Mouse (Mus musculus): ENCODE measurements around the gene Usp2.

The Usp2 gene

GRCm38 (mm10) chr9:44046426-44046825 is 20.4 kb upstream of the Usp2 start:
- DNase-seq (ENCODE audit: low spot score): no peak

- DNase-seq (ENCODE audit: low spot score): no peak
Measured at GRCm38 (mm10) chr9:44047071-44047470, 19.8 kb upstream of the Usp2 start.

GRCm38 (mm10) chr9:44047571-44048490 is 19.0 kb upstream of the Usp2 start:
- DNase-seq (ENCODE audit: low spot score): no peak

GRCm38 (mm10) chr9:44048541-44049380 is 18.1 kb upstream of the Usp2 start:
- DNase-seq (ENCODE audit: low spot score): no peak

GRCm38 (mm10) chr9:44049381-44050165 is 17.2 kb upstream of the Usp2 start:
- no peak for DNase-seq (ENCODE audit: low spot score)

GRCm38 (mm10) chr9:44052855-44053254 is 14.0 kb upstream of the Usp2 start:
- no peak for DNase-seq (ENCODE audit: low spot score)

GRCm38 (mm10) chr9:44053936-44054335 is 12.9 kb upstream of the Usp2 start:
- no peak for DNase-seq (ENCODE audit: low spot score)

GRCm38 (mm10) chr9:44058606-44059005 is 8.2 kb upstream of the Usp2 start:
- no peak for DNase-seq (ENCODE audit: low spot score)

- DNase-seq (ENCODE audit: low spot score): no peak
Measured at GRCm38 (mm10) chr9:44065177-44065576, 1.6 kb upstream of the Usp2 start.

GRCm38 (mm10) chr9:44067241-44067959 is 579 bp downstream of the Usp2 start:
- no peak for DNase-seq (ENCODE audit: low spot score)

- no peak for DNase-seq (ENCODE audit: low spot score)
Measured at GRCm38 (mm10) chr9:44067960-44068330, 1.1 kb downstream of the Usp2 start.

GRCm38 (mm10) chr9:44069252-44069651 is 2.4 kb downstream of the Usp2 start:
- DNase-seq (ENCODE audit: low spot score): no peak

GRCm38 (mm10) chr9:44070113-44070843 is 3.5 kb downstream of the Usp2 start:
- no peak for DNase-seq (ENCODE audit: low spot score)

- no peak for DNase-seq (ENCODE audit: low spot score)
Measured at GRCm38 (mm10) chr9:44070844-44071231, 4.0 kb downstream of the Usp2 start.

GRCm38 (mm10) chr9:44071914-44072598 is 5.2 kb downstream of the Usp2 start:
- no peak for DNase-seq (ENCODE audit: low spot score)

- DNase-seq (ENCODE audit: low spot score): no peak
Measured at GRCm38 (mm10) chr9:44072599-44072915, 5.7 kb downstream of the Usp2 start.

GRCm38 (mm10) chr9:44073115-44073514 is 6.3 kb downstream of the Usp2 start:
- DNase-seq (ENCODE audit: low spot score): no peak

GRCm38 (mm10) chr9:44074395-44075275 is 7.8 kb downstream of the Usp2 start:
- no peak for DNase-seq (ENCODE audit: low spot score)

GRCm38 (mm10) chr9:44075276-44075995 is 8.6 kb downstream of the Usp2 start:
- DNase-seq (ENCODE audit: low spot score): no peak

Measured in MN1 (cell line).